Mouse (Mus musculus) heart, embryonic 16.5 days (tissue): Measurements from ENCODE around the gene Glo1. TPM values are rescaled to one million over a fixed set of nuclear protein-coding genes. Genes with fewer than 3 reads are reported as not detected.

Experiments
- ATAC-seq: fragments of 200-750 bp; cut with Nextera tagmentation; replicated peaks from 2 replicates; pipeline ENCODE4 v1.8.0; 2017; ENCODE audit warnings: moderate number of reproducible peaks; ENCODE audit not compliant: insufficient read depth, low FRiP score; ENCODE audit errors: extremely low read depth
- H3K27ac ChIP-seq: fragments of 300-500 bp; sonication (generic); 2 replicates; pipeline ENCODE4 v1.5.1; 2014; ENCODE audit warnings: mild to moderate bottlenecking, low read length, control low read depth, moderate library complexity
- H3K27me3 ChIP-seq: fragments of 300-500 bp; sonication (generic); 2 replicates; pipeline ENCODE4 v1.6.1; 2014; ENCODE audit warnings: low read length, mixed read lengths; ENCODE audit not compliant: control insufficient read depth, insufficient read depth
- H3K36me3 ChIP-seq: fragments of 300-500 bp; sonication (generic); 2 replicates; pipeline ENCODE4 v1.6.1; 2014; ENCODE audit not compliant: control insufficient read depth, insufficient read depth
- H3K4me1 ChIP-seq: fragments of 300-500 bp; sonication (generic); 2 replicates; pipeline ENCODE4 v1.6.1; 2014; ENCODE audit warnings: low read length, mixed read lengths; ENCODE audit not compliant: control insufficient read depth, insufficient read depth
- H3K4me2 ChIP-seq: fragments of 300-500 bp; sonication (generic); 2 replicates; pipeline ENCODE4 v1.6.1; 2014; ENCODE audit warnings: low read depth, mild to moderate bottlenecking, control low read depth, low read length
- H3K4me3 ChIP-seq: fragments of 300-500 bp; sonication (generic); 2 replicates; pipeline ENCODE4 v1.5.1; 2014; ENCODE audit warnings: mild to moderate bottlenecking, control low read depth, low read length
- H3K9ac ChIP-seq: fragments of 300-500 bp; sonication (generic); 2 replicates; pipeline ENCODE4 v1.6.1; 2014; ENCODE audit warnings: low read length, control low read depth
- H3K9me3 ChIP-seq: fragments of 300-500 bp; sonication (generic); replicated peaks from 2 replicates; pipeline ENCODE4 v1.6.1; 2016; ENCODE audit warnings: low read length; ENCODE audit not compliant: control insufficient read depth
- WGBS: fragments of 180-500 bp; shearing (Covaris S2); extraction: QIAGEN DNeasy Blood & Tissue Kit; methylation state at CpG from one replicate; pipeline ENCODE4 v1.1.7; 2014; 5-methylcytosine and 5-hydroxymethylcytosine counted together
- polyA plus RNA-seq: library from polyadenylated mRNA; unstranded; fragments of >200 nt; fragmentation: Nextera tagmentation; extraction: Ambion mirVana; gene quantifications from 2 replicates; pipeline ENCODE4 v1.2.1, GENCODE M21; 2015

The Glo1 gene
- polyA plus RNA-seq, 1 experiment from 2014 or later = 198 TPM

GRCm38 (mm10) chr17:30609980-30610307 lies 16.7 kb downstream of the Glo1 start:
- peaks cover 19% of the 10 kb centered on the region for H3K4me1 ChIP-seq
- H3K9ac ChIP-seq = no peak overlapping the region
- H3K9me3 ChIP-seq = peaks cover 5% of the 10 kb centered on the region; the same call in 1 of the 2 replicates
- H3K27ac ChIP-seq = no peak overlapping the region
- 0 out of 2 replicates have a peak, but pooled peaks cover 2% of the 10 kb centered on the region for H3K36me3 ChIP-seq
- ATAC-seq = no peak
- no peak overlapping the region for H3K4me2 ChIP-seq
- WGBS = 95% methylated on average over 5 of the region's 5 CpGs
- H3K27me3 ChIP-seq = no peaks in the 10 kb centered on the region
- no peak overlapping the region for H3K4me3 ChIP-seq

- H3K9ac ChIP-seq = no peak overlapping the region
- 67% methylated on average over 16 of the region's 16 CpGs for WGBS
- 0 out of 2 replicates have a peak overlapping the region, but pooled peaks have one; percentile 9 for H3K27ac ChIP-seq
- H3K9me3 ChIP-seq = peaks cover 5% of the 10 kb centered on the region; the same call in 1 of the 2 replicates
- ATAC-seq = no peak
- no peak overlapping the region for H3K4me3 ChIP-seq
- no peaks in the 10 kb centered on the region for H3K27me3 ChIP-seq
- H3K4me1 ChIP-seq = peaks cover 19% of the 10 kb centered on the region
- H3K36me3 ChIP-seq = 0 out of 2 replicates have a peak, but pooled peaks cover 2% of the 10 kb centered on the region
- H3K4me2 ChIP-seq = no peak overlapping the region
Measured at GRCm38 (mm10) chr17:30609305-30609979, 17.2 kb downstream of the Glo1 start.

- peaks cover 19% of the 10 kb centered on the region for H3K4me1 ChIP-seq
- no peak for ATAC-seq
- H3K27ac ChIP-seq = no peak overlapping the region
- no peak overlapping the region for H3K4me3 ChIP-seq
- peaks cover 7% of the 10 kb centered on the region for H3K36me3 ChIP-seq
- H3K4me2 ChIP-seq = no peak overlapping the region
- peaks cover 5% of the 10 kb centered on the region; the same call in 1 of the 2 replicates for H3K9me3 ChIP-seq
- no peaks in the 10 kb centered on the region for H3K27me3 ChIP-seq
- H3K9ac ChIP-seq = no peak overlapping the region
- 67% methylated on average over 8 of the region's 8 CpGs for WGBS
Measured at GRCm38 (mm10) chr17:30607909-30608495, 18.7 kb downstream of the Glo1 start.

GRCm38 (mm10) chr17:30607330-30607729 lies 19.3 kb downstream of the Glo1 start:
- Histone ChIP-seq H3K4me2 (no peak overlapping the region), H3K36me3 (peaks cover 14% of the 10 kb centered on the region), H3K4me1 (peaks cover 19% of the 10 kb centered on the region), H3K27me3 (no peaks in the 10 kb centered on the region), H3K27ac (no peak overlapping the region), H3K9me3 (peaks cover 5% of the 10 kb centered on the region; the same call in 1 of the 2 replicates), H3K4me3 (no peak overlapping the region), H3K9ac (no peak overlapping the region)
- no peak for ATAC-seq
- WGBS = 91% methylated on average over 7 of the region's 7 CpGs

GRCm38 (mm10) chr17:30606634-30607081 lies 20.0 kb downstream of the Glo1 start:
- H3K27ac ChIP-seq = no peak overlapping the region
- H3K9me3 ChIP-seq = peaks cover 5% of the 10 kb centered on the region; the same call in 1 of the 2 replicates
- no peak overlapping the region for H3K9ac ChIP-seq
- H3K27me3 ChIP-seq = no peaks in the 10 kb centered on the region
- peaks cover 17% of the 10 kb centered on the region for H3K36me3 ChIP-seq
- 86% methylated on average over 8 of the region's 8 CpGs for WGBS
- H3K4me1 ChIP-seq = peaks cover 18% of the 10 kb centered on the region
- no peak overlapping the region for H3K4me3 ChIP-seq
- ATAC-seq = no peak
- H3K4me2 ChIP-seq = no peak overlapping the region

GRCm38 (mm10) chr17:30606206-30606605 lies 20.5 kb downstream of the Glo1 start:
- H3K27me3 ChIP-seq = no peaks in the 10 kb centered on the region
- no peak overlapping the region for H3K27ac ChIP-seq
- H3K4me2 ChIP-seq = no peak overlapping the region
- ATAC-seq = no peak
- no peak overlapping the region for H3K9ac ChIP-seq
- WGBS = 83% methylated on average over 11 of the region's 11 CpGs
- H3K4me1 ChIP-seq = peaks cover 13% of the 10 kb centered on the region
- H3K36me3 ChIP-seq = peaks cover 17% of the 10 kb centered on the region
- H3K9me3 ChIP-seq = peaks cover 5% of the 10 kb centered on the region; the same call in 1 of the 2 replicates
- no peak overlapping the region for H3K4me3 ChIP-seq

GRCm38 (mm10) chr17:30605001-30605400 lies 21.7 kb downstream of the Glo1 start:
- no peak for ATAC-seq
- H3K9me3 ChIP-seq = peaks cover 4% of the 10 kb centered on the region; the same call in 1 of the 2 replicates
- no peak overlapping the region for H3K4me2 ChIP-seq
- peaks cover 11% of the 10 kb centered on the region for H3K4me1 ChIP-seq
- peaks cover 25% of the 10 kb centered on the region for H3K36me3 ChIP-seq
- 92% methylated on average over 5 of the region's 5 CpGs for WGBS
- no peaks in the 10 kb centered on the region for H3K27me3 ChIP-seq
- no peak overlapping the region for H3K27ac ChIP-seq
- H3K9ac ChIP-seq = no peak overlapping the region
- no peak overlapping the region for H3K4me3 ChIP-seq

GRCm38 (mm10) chr17:30604296-30604695 lies 22.4 kb downstream of the Glo1 start:
- Histone ChIP-seq H3K4me1 (peaks cover 4% of the 10 kb centered on the region), H3K4me3 (no peak overlapping the region), H3K4me2 (no peak overlapping the region), H3K9me3 (no peaks in the 10 kb centered on the region), H3K27me3 (no peaks in the 10 kb centered on the region), H3K36me3 (peaks cover 27% of the 10 kb centered on the region), H3K9ac (no peak overlapping the region), H3K27ac (no peak overlapping the region)
- 93% methylated on average over 6 of the region's 6 CpGs for WGBS
- ATAC-seq = no peak

GRCm38 (mm10) chr17:30602175-30602574 lies 24.5 kb downstream of the Glo1 start:
- 91% methylated on average over 14 of the region's 14 CpGs for WGBS
- H3K9ac ChIP-seq = no peak overlapping the region
- peaks cover 41% of the 10 kb centered on the region for H3K36me3 ChIP-seq
- no peak overlapping the region for H3K27ac ChIP-seq
- no peaks in the 10 kb centered on the region for H3K27me3 ChIP-seq
- H3K4me2 ChIP-seq = no peak overlapping the region
- no peak for ATAC-seq
- no peak overlapping the region for H3K4me3 ChIP-seq
- H3K9me3 ChIP-seq = no peaks in the 10 kb centered on the region
- no peaks in the 10 kb centered on the region for H3K4me1 ChIP-seq
